Mouse (Mus musculus): ENCODE measurements around the gene Atpaf2. TPM values are rescaled to one million over a fixed set of nuclear protein-coding genes. Genes with fewer than 3 reads are reported as not detected.

The Atpaf2 gene
- total RNA-seq, 2 experiments from 2014 or later, result 29.9 to 31.5 TPM

DNA sequence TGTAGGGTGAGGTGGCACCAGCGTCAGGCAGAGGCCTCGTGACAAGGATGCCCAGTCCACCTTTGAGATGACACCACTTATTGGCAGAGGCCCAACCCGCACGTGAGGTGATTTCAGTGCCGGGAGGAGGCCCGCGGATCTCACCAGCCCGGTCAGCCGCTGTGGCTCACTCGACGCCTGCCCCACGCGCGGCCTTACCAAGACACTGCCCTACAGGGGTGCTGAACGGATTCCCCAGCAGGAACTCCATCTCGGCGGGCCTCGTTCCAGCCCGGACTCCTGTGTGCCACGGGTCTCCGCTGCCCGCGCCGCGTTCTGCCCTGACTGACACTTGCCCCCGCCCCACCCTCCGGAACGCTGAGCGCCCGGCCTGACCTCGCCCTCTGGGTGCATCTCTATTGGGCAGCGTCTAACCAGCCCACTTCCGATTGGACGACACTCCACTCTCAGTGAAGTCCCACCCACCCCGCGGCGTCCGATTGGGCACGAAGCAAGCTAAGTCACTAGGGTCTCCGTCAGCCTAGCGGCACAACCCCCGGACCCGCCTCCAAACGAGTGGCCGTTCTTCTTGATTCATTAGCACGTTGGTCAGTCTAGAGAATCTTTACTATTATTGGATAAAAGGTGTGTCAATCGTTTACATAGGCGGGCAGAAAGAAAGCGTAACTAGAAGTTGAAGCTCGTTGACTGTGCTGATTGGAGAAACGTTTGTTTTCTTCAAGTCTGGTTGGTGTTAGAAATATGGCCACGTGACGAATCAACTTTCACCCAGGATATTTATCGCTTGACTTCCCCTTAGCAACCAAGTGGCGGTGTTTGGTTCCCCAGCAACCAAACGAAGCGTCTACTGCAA, 65.5 kb downstream of the Atpaf2 start, which contains the start of the genes Tom1l2 and Drc3:
TSS of gene Tom1l2 (minus strand) at position 347 of the 853 bp plus-strand sequence.
TSS of gene Drc3 (plus strand) at position 771 of the 853 bp plus-strand sequence.
- peak; percentile 99 for DNase-seq (ENCODE audit: low spot score in 2 of 2)
- intact Hi-C loops (cut with DNase I), result loop anchor here (2.0 to 5.0 kb wide), 2 partner anchors 50 to 64 kb away; partner anchors contain the start of gene Gid4

DNA sequence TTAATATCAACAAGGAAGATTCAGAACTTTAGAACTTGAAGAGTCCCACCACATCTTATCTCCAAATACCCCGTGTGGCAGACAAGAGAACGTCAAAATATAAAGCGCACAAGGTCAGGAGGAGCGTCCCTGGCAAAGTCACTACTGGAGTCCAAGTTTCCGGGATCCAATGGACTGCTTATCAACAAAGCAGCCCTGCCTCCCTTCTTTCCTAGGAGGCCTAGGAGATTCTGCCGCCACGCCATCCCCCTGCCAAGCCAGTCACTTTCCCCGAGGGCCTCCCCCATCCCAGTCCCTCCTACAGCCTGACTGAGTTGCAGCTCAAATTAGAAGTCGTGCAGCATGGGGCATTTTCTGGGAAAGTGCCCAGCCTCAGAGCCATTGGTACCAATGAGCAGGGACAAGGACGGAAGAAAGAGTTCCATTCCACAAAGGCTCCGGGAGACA, 66.3 kb downstream of the Atpaf2 start:
- intact Hi-C loops (cut with DNase I), result loop anchor here (2.0 to 5.0 kb wide), 2 partner anchors 50 to 65 kb away; partner anchors contain the start of gene Gid4
- DNase-seq (ENCODE audit: low spot score in 2 of 2), result peak; percentile 56 to 70

DNA sequence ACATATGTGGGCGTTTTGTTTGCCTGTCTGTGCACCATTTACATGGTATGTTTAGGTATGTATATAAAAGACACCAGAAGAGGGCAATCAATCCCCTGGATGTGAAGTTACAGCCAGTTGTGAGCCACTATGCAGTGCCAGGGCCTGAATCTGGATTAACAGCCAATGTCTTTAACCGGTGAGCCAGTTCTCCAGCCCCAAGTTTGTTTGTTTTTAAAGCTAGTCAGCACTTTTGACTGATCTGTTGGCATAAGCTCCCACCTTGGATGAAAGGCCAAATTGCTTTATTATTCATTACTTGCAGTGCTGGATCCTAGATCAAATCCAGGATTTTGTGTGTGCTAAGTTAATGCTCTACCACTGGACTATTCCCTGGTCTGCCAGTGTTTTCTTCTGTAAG, 66.9 kb downstream of the Atpaf2 start:
- intact Hi-C loops (cut with DNase I), result loop anchor here (5.0 kb wide), 1 partner anchor 49 kb away; no protein-coding TSS in a partner anchor
- DNase-seq (ENCODE audit: low spot score in 2 of 2), result no peak

Other genes with a start within 250 kb of the Atpaf2 start
- gene Srebf1, start 195.9 kb downstream of the Atpaf2 start, total RNA-seq (2021), result 10 to 100 TPM; 48.2 to 63.2 TPM
- gene Tom1l2, start 65.6 kb downstream of the Atpaf2 start, total RNA-seq (2021), result 100 to 1,000 TPM; 216 to 221 TPM
- gene Drc3, start 65.1 kb downstream of the Atpaf2 start, total RNA-seq (2021), result 10 to 100 TPM in 1 of 2 experiments, 1 to 10 TPM in 1; 9.6 to 12.3 TPM
- 10 to 100 TPM; 52.1 to 54.8 TPM for gene Gid4, start 1.3 kb downstream of the Atpaf2 start, total RNA-seq (2021)
- gene Drg2, start 36.1 kb upstream of the Atpaf2 start, total RNA-seq (2021), result 10 to 100 TPM; 74.9 to 77.6 TPM
- under 1 TPM; 0.11 to 0.12 TPM for gene Myo15, start 50.9 kb upstream of the Atpaf2 start, total RNA-seq (2021)
- 10 to 100 TPM; 54.6 to 55.8 TPM for gene Alkbh5, start 117.9 kb upstream of the Atpaf2 start, total RNA-seq (2021)